Mouse (Mus musculus): ENCODE measurements around the gene Frem1. TPM values are rescaled to one million over a fixed set of nuclear protein-coding genes. Genes with fewer than 3 reads are reported as not detected.

Gene Frem1
- polyA plus RNA-seq, 1 experiment, result 0.37 TPM

- no peak for TF ChIP-seq CTCF (IDR thresholded peaks at IDR 0.05; ENCODE audit: control insufficient read depth, insufficient read depth, low read length)
- no peak for TF ChIP-seq POLR2A (IDR thresholded peaks at IDR 0.05; ENCODE audit: borderline replicate concordance, control insufficient read depth, low read depth, low read length)
- H3K4me3 ChIP-seq (replicated peaks; ENCODE audit: control insufficient read depth, low read depth, low read length), result no peak overlapping the region
- 85% methylated on average over 4 of the region's 4 CpGs for WGBS
- H3K4me1 ChIP-seq (ENCODE audit: control insufficient read depth, insufficient read depth, low read length), result no peaks in the 10 kb centered on the region; the same call in 1 of the 2 replicates
- no peak overlapping the region for H3K27ac ChIP-seq (ENCODE audit: control insufficient read depth, insufficient read depth, low read depth, low read length, poor library complexity)
Measured at GRCm38 (mm10) chr4:82872548-82872947, 179.6 kb downstream of the Frem1 start.

GRCm38 (mm10) chr4:82872121-82872520 lies 180.0 kb downstream of the Frem1 start:
- no peak overlapping the region for H3K4me3 ChIP-seq (replicated peaks; ENCODE audit: control insufficient read depth, low read depth, low read length)
- TF ChIP-seq CTCF (IDR thresholded peaks at IDR 0.05; ENCODE audit: control insufficient read depth, insufficient read depth, low read length) (no peak), POLR2A (IDR thresholded peaks at IDR 0.05; ENCODE audit: borderline replicate concordance, control insufficient read depth, low read depth, low read length) (no peak)
- H3K27ac ChIP-seq (ENCODE audit: control insufficient read depth, insufficient read depth, low read depth, low read length, poor library complexity), result no peak overlapping the region
- no peaks in the 10 kb centered on the region; the same call in 1 of the 2 replicates for H3K4me1 ChIP-seq (ENCODE audit: control insufficient read depth, insufficient read depth, low read length)
- WGBS, result 80% methylated on average over 6 of the region's 6 CpGs

GRCm38 (mm10) chr4:82870931-82871330 lies 181.2 kb downstream of the Frem1 start:
- 17% methylated on average over 6 of the region's 6 CpGs for WGBS
- no peaks in the 10 kb centered on the region for H3K4me1 ChIP-seq (ENCODE audit: control insufficient read depth, insufficient read depth, low read length)
- H3K4me3 ChIP-seq (replicated peaks; ENCODE audit: control insufficient read depth, low read depth, low read length), result no peak overlapping the region
- no peak for TF ChIP-seq POLR2A (IDR thresholded peaks at IDR 0.05; ENCODE audit: borderline replicate concordance, control insufficient read depth, low read depth, low read length)
- no peak for TF ChIP-seq CTCF (IDR thresholded peaks at IDR 0.05; ENCODE audit: control insufficient read depth, insufficient read depth, low read length)
- no peak overlapping the region for H3K27ac ChIP-seq (ENCODE audit: control insufficient read depth, insufficient read depth, low read depth, low read length, poor library complexity)

- no peaks in the 10 kb centered on the region for H3K4me1 ChIP-seq (ENCODE audit: control insufficient read depth, insufficient read depth, low read length)
- H3K27ac ChIP-seq (ENCODE audit: control insufficient read depth, insufficient read depth, low read depth, low read length, poor library complexity), result no peak overlapping the region
- no peak overlapping the region for H3K4me3 ChIP-seq (replicated peaks; ENCODE audit: control insufficient read depth, low read depth, low read length)
- 70% methylated on average over 5 of the region's 5 CpGs for WGBS
- no peak for TF ChIP-seq CTCF (IDR thresholded peaks at IDR 0.05; ENCODE audit: control insufficient read depth, insufficient read depth, low read length)
- no peak for TF ChIP-seq POLR2A (IDR thresholded peaks at IDR 0.05; ENCODE audit: borderline replicate concordance, control insufficient read depth, low read depth, low read length)
Measured at GRCm38 (mm10) chr4:82867731-82868445, 184.3 kb downstream of the Frem1 start.

- 35% methylated on average over 4 of the region's 4 CpGs for WGBS
Measured at GRCm38 (mm10) chr4:82867111-82867510, 185.0 kb downstream of the Frem1 start.

GRCm38 (mm10) chr4:82864974-82865699 lies 187.0 kb downstream of the Frem1 start:
- Histone ChIP-seq H3K27ac (ENCODE audit: control insufficient read depth, insufficient read depth, low read depth, low read length, poor library complexity) (no peak overlapping the region), H3K4me1 (ENCODE audit: control insufficient read depth, insufficient read depth, low read length) (no peaks in the 10 kb centered on the region), H3K4me3 (replicated peaks; ENCODE audit: control insufficient read depth, low read depth, low read length) (no peak overlapping the region)
- 60% methylated on average over 8 of the region's 8 CpGs for WGBS
- TF ChIP-seq POLR2A (IDR thresholded peaks at IDR 0.05; ENCODE audit: borderline replicate concordance, control insufficient read depth, low read depth, low read length) (no peak), CTCF (IDR thresholded peaks at IDR 0.05; ENCODE audit: control insufficient read depth, insufficient read depth, low read length) (no peak)

More at GRCm38 (mm10) chr4:82867111-82867510, 185.0 kb downstream of the Frem1 start:
- no peak overlapping the region for H3K4me3 ChIP-seq (replicated peaks; ENCODE audit: control insufficient read depth, low read depth, low read length)
- no peaks in the 10 kb centered on the region for H3K4me1 ChIP-seq (ENCODE audit: control insufficient read depth, insufficient read depth, low read length)
- no peak overlapping the region for H3K27ac ChIP-seq (ENCODE audit: control insufficient read depth, insufficient read depth, low read depth, low read length, poor library complexity)
- TF ChIP-seq CTCF (IDR thresholded peaks at IDR 0.05; ENCODE audit: control insufficient read depth, insufficient read depth, low read length) (no peak), POLR2A (IDR thresholded peaks at IDR 0.05; ENCODE audit: borderline replicate concordance, control insufficient read depth, low read depth, low read length) (no peak)

- 88% methylated on average over 8 of the region's 8 CpGs for WGBS
Measured at GRCm38 (mm10) chr4:82863316-82863715, 188.8 kb downstream of the Frem1 start.

GRCm38 (mm10) chr4:82861451-82861850 lies 190.7 kb downstream of the Frem1 start:
- H3K4me3 ChIP-seq (replicated peaks; ENCODE audit: control insufficient read depth, low read depth, low read length), result no peak overlapping the region
- TF ChIP-seq CTCF (IDR thresholded peaks at IDR 0.05; ENCODE audit: control insufficient read depth, insufficient read depth, low read length) (no peak), POLR2A (IDR thresholded peaks at IDR 0.05; ENCODE audit: borderline replicate concordance, control insufficient read depth, low read depth, low read length) (no peak)
- no peak overlapping the region for H3K27ac ChIP-seq (ENCODE audit: control insufficient read depth, insufficient read depth, low read depth, low read length, poor library complexity)
- 69% methylated on average over 2 of the region's 2 CpGs for WGBS
- H3K4me1 ChIP-seq (ENCODE audit: control insufficient read depth, insufficient read depth, low read length), result no peaks in the 10 kb centered on the region; the same call in 1 of the 2 replicates

More at GRCm38 (mm10) chr4:82863316-82863715, 188.8 kb downstream of the Frem1 start:
- no peak for TF ChIP-seq CTCF (IDR thresholded peaks at IDR 0.05; ENCODE audit: control insufficient read depth, insufficient read depth, low read length)
- no peak for TF ChIP-seq POLR2A (IDR thresholded peaks at IDR 0.05; ENCODE audit: borderline replicate concordance, control insufficient read depth, low read depth, low read length)
- H3K4me3 ChIP-seq (replicated peaks; ENCODE audit: control insufficient read depth, low read depth, low read length), result no peak overlapping the region
- no peak overlapping the region for H3K27ac ChIP-seq (ENCODE audit: control insufficient read depth, insufficient read depth, low read depth, low read length, poor library complexity)
- H3K4me1 ChIP-seq (ENCODE audit: control insufficient read depth, insufficient read depth, low read length), result no peaks in the 10 kb centered on the region; the same call in 1 of the 2 replicates

All from bone marrow, adult 2 months (tissue).